Mouse (Mus musculus): ENCODE results near the gene Gm7697.
"Not testable (repeated sequence)": the region's sequence is repeated elsewhere in the genome, so short reads cannot be mapped to it uniquely, and the experiment has no call there.

Gene Gm7697

GRCm38 (mm10) chr8:69522876-69523275 is at the start of gene Gm7697:
TSS of gene Gm7697 (minus strand) at chr8:69522976.
- DNase-seq (ENCODE audit: low spot score) = not testable (repeated sequence)

DNA sequence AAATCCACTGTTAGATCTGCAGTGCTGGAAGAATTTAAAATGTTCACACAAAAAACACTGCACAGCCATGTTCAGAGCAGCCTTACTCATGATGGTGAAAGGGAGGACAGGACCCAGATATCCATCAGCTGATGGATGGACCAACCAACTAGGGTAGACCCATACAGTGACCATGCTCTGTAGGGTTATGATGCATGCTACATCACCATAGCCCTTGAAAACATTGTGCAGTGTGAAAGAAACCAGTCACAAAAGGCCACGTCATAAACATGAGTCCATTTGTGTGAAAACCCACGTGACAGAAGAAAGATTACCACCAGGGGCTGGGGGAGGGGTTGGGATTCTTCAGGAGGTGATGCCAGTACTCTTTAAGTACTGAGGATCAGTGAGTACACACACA is 28.5 kb upstream of the Gm7697 start:
- not testable (repeated sequence) for DNase-seq (ENCODE audit: low spot score)

DNA sequence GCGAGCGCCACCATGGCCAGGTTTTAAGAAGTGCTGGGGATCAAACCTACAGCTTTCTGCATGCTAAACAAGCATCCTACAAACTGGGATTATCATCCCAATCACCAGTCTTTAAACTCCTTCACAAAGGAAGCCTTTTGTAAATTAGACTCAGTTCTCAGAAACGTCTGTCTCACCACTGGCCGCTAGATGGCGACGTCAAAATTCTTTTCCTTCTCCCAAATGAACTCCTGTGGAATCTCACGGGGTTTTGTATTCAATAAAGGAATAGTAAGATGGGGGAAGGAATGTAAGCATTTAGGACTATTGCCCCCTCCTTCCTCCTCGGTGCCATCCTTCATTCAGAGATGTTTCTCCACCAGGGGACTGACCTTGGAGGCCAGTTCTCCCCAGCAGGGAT is 26.8 kb upstream of the Gm7697 start:
- peak; percentile 71 for DNase-seq (ENCODE audit: low spot score)

GRCm38 (mm10) chr8:69548114-69548513 is 25.3 kb upstream of the Gm7697 start:
- not testable (repeated sequence) for DNase-seq (ENCODE audit: low spot score)

GRCm38 (mm10) chr8:69547208-69547607 is 24.4 kb upstream of the Gm7697 start:
- DNase-seq (ENCODE audit: low spot score) = not testable (repeated sequence)

- DNase-seq (ENCODE audit: low spot score) = not testable (repeated sequence)
Measured at GRCm38 (mm10) chr8:69545020-69545419, 22.2 kb upstream of the Gm7697 start.

DNA sequence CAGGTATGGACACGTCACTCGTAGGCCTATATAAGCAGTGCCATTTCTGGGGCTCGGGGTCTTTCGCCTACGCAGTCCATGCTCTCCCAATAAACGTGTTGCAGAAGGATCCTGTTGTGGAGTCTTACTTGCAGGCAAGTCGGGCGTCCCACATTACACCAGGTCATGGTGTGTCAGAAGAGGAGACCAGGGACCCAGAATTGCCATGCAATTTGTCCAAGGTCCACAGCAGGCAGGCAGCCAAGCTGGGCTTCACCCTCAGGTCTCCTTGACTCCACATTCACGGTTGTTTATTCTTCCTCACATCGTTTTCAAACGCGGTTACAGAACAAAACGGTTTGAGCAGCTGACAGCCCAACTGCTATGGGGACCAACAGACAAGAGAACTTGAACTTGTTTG is 21.7 kb upstream of the Gm7697 start:
- peak; percentile 33 for DNase-seq (ENCODE audit: low spot score)

DNA sequence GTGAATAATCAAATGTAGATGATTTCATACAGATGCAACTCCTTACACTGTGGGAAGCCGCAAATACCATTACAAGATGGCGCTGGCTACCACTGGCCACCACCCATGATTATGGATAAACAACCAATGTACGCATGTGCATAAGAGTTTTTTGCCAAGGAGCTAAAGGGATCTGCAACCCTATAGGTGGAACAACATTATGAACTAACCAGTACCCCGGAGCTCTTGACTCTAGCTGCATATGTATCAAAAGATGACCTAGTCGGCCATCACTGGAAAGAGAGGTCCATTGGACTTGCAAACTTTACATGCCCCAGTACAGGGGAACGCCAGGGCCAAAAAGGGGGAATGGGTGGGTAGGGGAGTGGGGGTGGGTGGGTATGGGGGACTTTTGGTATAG is 21.2 kb upstream of the Gm7697 start:
- not testable (repeated sequence) for DNase-seq (ENCODE audit: low spot score)

DNA sequence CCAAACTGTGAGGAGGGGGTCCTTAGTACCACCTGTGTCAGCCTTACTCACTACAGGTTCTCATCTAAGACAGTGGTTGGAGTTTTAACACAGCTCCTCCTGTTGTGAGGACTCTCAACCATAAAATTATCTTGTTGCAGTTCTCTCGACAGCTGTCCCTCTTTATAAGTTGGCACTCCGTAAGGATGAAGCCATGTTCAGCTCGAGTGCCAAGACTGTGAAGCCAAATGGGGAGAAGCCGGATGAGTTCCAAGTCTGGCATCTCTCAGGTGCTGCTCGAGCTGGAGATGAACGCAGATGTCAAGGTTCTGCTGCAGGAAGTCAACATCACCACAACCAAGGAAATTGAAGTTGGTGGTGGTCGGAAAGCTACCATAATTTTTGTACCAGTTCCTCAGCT is 18.0 kb upstream of the Gm7697 start:
- DNase-seq (ENCODE audit: low spot score) = not testable (repeated sequence)

DNA sequence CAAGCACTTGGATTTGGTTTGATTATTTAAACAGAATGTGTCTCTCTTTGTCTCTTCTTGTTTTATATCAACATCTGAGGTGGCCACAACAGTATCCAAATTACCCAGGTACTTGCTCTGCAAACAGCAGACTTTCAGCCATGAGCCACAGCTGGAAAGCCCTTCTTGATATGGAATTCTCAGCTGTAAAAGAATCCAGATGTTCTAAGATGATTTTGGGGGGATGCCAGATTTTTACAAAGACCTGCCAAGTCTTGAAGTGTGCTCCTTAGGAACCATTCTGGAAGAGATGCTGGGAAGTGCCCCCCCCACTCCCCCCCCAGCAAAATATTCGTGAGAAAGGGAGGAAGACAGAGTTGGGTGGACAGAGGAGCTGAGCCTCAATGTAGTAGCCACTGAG is 17.6 kb upstream of the Gm7697 start:
- DNase-seq (ENCODE audit: low spot score) = not testable (repeated sequence)

DNA sequence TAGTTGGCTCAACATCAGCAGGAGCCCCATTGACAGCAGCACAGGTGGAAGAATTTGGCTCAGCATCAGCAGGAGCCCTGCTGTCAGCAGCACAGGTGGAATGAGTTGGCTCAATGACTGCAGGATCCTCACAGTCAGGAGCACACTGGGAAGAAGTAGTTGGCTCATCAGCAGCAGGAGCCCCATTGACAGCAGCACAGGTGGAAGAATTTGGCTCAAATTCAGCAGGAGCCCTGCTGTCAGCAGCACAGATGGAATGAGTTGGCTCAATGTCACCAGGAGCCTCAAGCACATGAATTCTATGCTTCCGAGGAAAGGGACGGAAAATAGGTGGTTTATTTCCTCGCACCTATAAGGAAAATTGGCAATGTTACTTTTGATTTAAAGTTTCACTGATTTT is 47.8 kb downstream of the Gm7697 start:
- DNase-seq (ENCODE audit: low spot score) = not testable (repeated sequence)

DNA sequence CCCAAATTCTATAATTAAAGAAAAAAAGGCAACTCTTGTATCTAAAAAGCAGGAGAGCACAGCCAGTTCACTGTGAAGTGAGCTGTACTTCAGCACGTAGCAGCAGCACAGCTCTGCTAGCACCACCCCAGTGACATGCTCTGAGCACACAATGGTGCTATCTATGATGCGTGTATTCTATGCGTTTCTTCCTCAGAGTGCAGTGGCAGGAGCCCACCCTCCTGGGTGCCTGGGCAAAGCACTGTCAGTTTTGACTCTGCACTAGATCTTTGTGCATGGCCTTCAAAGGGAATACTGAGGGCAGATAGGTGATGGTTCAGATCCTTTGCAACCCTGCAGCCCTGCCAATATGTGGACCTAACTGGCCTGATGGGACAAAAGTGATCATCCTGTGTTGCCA is 69.3 kb downstream of the Gm7697 start, which contains the start of gene Gm9495:
Gm9495 (minus strand) TSS at position 101 of the 400 bp plus-strand sequence.
- not testable (repeated sequence) for DNase-seq (ENCODE audit: low spot score)
